Mouse (Mus musculus): Measurements from ENCODE around the gene Igdcc3. TPM values are rescaled to one million over a fixed set of nuclear protein-coding genes. Genes with fewer than 3 reads are reported as not detected.

Gene Igdcc3
- polyA plus RNA-seq, 1 experiment from 2014 or later: 2.4 TPM

DNA sequence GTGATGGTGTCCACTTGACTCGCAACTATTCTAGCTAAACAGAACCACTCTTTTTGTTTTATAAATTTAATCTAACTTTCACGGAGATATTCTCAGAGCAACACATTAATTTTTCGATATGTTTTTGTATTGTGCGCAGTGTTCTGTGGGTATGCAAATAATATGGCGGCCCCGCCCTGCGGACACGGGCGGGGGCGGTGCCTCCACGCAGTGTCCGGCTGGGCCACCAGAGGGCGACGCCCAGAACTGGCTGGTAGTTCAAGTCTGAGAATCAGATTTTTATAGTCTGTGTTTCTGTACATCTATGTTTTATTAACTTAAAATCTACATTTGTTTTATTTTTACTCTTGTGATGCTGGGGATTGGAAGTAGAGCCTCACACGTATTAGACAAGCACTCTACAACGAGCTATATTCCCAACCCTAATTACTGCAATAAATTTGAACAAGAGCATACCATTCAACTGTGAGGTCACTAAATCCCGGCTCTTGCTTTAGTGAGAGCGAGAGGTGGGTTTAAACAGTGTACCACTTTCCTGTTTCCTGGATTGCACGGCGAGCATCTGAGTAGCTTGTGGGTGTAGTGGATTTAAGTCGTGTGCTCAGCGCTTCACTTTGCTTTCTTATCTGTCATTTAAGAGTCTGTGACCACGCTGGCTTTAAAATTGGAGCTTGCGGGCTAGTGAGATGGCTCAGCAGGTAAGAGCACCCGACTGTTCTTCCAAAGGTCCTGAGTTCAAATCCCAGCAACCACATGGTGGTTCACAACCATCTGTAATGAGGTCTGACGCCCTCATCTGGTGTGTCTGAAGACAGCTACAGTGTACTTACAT, 56.0 kb downstream of the Igdcc3 start:
- H3K27ac ChIP-seq: peak overlapping the region; percentile 93
- TF ChIP-seq CTCF (IDR thresholded peaks at IDR 0.05; ENCODE audit: low read depth): peak; percentile 89
- peak overlapping the region; percentile 9; the same call in 1 of the 2 replicates for H3K4me2 ChIP-seq (ENCODE audit: low read length)
- peak; percentile 75 for ATAC-seq (replicated peaks; ENCODE audit: low FRiP score, low read depth)
- no peaks in the 10 kb centered on the region for H3K27me3 ChIP-seq (ENCODE audit: insufficient read depth, low read length)
- WGBS: 11% methylated on average over 26 of the region's 26 CpGs
- peak overlapping the region; percentile 52; the same call in 1 of the 2 replicates for H3K9ac ChIP-seq (ENCODE audit: low read depth, low read length)
- no peaks in the 10 kb centered on the region for H3K9me3 ChIP-seq (replicated peaks; ENCODE audit: low read length)
- H3K4me1 ChIP-seq (replicated peaks; ENCODE audit: insufficient read depth, low read length): peaks cover 20% of the 10 kb centered on the region; the same call in 1 of the 2 replicates
- peak; percentile 94 for DNase-seq (ENCODE audit: low spot score)
- no peak overlapping the region for H3K4me3 ChIP-seq (replicated peaks; ENCODE audit: low read depth, low read length)
- H3K36me3 ChIP-seq (ENCODE audit: insufficient read depth, low read length): no peaks in the 10 kb centered on the region

DNA sequence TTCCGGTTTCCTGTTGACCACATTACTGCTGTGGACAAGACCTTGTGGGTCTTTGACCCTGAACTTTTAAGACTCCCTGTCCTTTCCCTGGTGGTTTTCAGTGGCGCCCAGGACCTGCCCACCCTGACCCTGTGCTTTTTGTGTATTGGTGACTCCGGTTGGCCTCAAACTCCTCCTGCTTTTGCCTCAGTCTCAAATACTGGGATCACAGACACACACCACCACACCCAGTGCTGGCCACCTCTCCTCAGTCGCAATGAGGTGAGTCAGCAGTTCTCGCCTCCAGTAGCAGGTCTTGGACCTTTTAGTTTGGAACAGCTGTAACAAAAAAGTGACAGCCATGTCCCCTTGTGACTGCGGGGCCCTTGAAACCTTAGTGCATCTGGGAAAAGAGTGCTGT, 56.8 kb downstream of the Igdcc3 start:
- no peak for ATAC-seq (replicated peaks; ENCODE audit: low FRiP score, low read depth)
- Histone ChIP-seq H3K4me2 (ENCODE audit: low read length) (no peak overlapping the region), H3K9me3 (replicated peaks; ENCODE audit: low read length) (no peaks in the 10 kb centered on the region), H3K36me3 (ENCODE audit: insufficient read depth, low read length) (no peaks in the 10 kb centered on the region), H3K9ac (ENCODE audit: low read depth, low read length) (no peak overlapping the region), H3K4me3 (replicated peaks; ENCODE audit: low read depth, low read length) (no peak overlapping the region), H3K27ac (no peak overlapping the region), H3K27me3 (ENCODE audit: insufficient read depth, low read length) (no peaks in the 10 kb centered on the region), H3K4me1 (replicated peaks; ENCODE audit: insufficient read depth, low read length) (peaks cover 20% of the 10 kb centered on the region; the same call in 1 of the 2 replicates)
- no peak for DNase-seq (ENCODE audit: low spot score)
- no peak for TF ChIP-seq CTCF (IDR thresholded peaks at IDR 0.05; ENCODE audit: low read depth)
- WGBS: 81% methylated on average over 6 of the region's 6 CpGs

DNA sequence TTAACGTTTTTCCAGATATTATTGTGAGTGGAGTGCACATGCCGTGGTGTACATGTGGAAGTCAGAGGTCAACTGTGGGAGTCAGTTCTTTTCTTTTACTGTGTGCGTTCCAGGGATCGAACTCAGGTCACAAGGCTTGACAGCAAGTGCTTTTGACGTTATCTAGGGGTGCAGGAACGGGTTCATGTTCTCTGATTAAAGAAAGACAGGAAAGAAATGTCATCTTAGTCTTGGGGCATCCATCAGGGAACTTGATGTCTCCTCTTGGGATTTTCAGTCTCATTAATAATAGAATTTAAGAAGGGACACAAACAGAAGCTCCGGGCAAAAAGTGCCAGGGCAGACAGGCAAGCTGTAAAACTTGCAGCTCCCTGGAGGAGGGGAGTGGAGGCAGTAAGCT, 58.7 kb downstream of the Igdcc3 start:
- Histone ChIP-seq H3K4me2 (ENCODE audit: low read length) (no peak overlapping the region), H3K9ac (ENCODE audit: low read depth, low read length) (no peak overlapping the region), H3K9me3 (replicated peaks; ENCODE audit: low read length) (no peaks in the 10 kb centered on the region), H3K4me1 (replicated peaks; ENCODE audit: insufficient read depth, low read length) (peaks cover 14% of the 10 kb centered on the region; the same call in 1 of the 2 replicates), H3K27me3 (ENCODE audit: insufficient read depth, low read length) (no peaks in the 10 kb centered on the region), H3K4me3 (replicated peaks; ENCODE audit: low read depth, low read length) (no peak overlapping the region), H3K36me3 (ENCODE audit: insufficient read depth, low read length) (no peaks in the 10 kb centered on the region), H3K27ac (no peak overlapping the region)
- DNase-seq (ENCODE audit: low spot score) (no peak), ATAC-seq (replicated peaks; ENCODE audit: low FRiP score, low read depth) (no peak)
- WGBS: 14% methylated on average over 7 of the region's 7 CpGs
- no peak for TF ChIP-seq CTCF (IDR thresholded peaks at IDR 0.05; ENCODE audit: low read depth)

DNA sequence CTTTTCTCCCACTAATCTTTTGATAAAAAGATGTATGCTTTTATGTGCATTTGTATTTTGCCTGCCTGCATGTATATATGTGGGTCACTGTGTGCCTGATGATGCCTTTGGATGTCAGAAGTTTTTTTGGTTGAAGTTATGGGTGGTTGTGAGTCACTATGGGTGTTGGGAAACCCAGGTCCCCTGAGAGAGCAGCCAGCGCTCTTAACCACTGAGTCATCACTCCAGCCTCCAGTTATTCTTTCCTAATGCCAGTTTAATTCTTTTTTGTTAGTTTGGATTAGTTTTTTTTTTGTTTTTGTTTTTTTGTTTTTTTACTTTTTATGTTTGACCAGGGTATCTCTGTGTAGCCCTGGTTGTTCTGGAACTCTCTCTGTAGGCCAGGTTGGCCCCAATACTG, 59.6 kb downstream of the Igdcc3 start:
- Histone ChIP-seq H3K4me3 (replicated peaks; ENCODE audit: low read depth, low read length) (no peak overlapping the region), H3K27ac (peak overlapping the region; percentile 42; the same call in 1 of the 2 replicates), H3K27me3 (ENCODE audit: insufficient read depth, low read length) (no peaks in the 10 kb centered on the region), H3K4me2 (ENCODE audit: low read length) (no peak overlapping the region), H3K9me3 (replicated peaks; ENCODE audit: low read length) (no peaks in the 10 kb centered on the region), H3K9ac (ENCODE audit: low read depth, low read length) (no peak overlapping the region), H3K4me1 (replicated peaks; ENCODE audit: insufficient read depth, low read length) (peaks cover 5% of the 10 kb centered on the region; the same call in 1 of the 2 replicates), H3K36me3 (ENCODE audit: insufficient read depth, low read length) (no peaks in the 10 kb centered on the region)
- WGBS: 73% methylated on average over 1 of the region's 1 CpGs
- no peak for TF ChIP-seq CTCF (IDR thresholded peaks at IDR 0.05; ENCODE audit: low read depth)
- DNase-seq (ENCODE audit: low spot score) (no peak), ATAC-seq (replicated peaks; ENCODE audit: low FRiP score, low read depth) (no peak)

DNA sequence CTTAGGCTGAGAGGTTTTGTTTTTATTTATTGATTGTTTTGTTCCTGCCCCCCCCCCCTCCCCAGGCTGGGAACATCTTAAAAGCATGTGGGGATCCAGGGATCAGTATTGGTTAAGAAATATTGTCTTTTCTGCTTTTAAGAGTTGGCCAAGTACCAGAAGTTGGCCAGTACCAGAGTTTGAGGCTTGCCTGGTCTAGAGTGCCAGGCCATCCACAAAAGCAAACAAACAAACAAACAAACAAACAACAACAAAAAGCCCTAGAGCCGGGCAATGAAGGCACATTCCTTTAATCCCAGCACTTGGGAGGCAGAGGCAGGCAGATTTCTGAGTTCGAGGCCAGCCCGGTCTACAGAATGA, 60.0 kb downstream of the Igdcc3 start:
- 39% methylated on average over 3 of the region's 3 CpGs for WGBS
- Histone ChIP-seq H3K9ac (ENCODE audit: low read depth, low read length) (no peak overlapping the region), H3K4me2 (ENCODE audit: low read length) (no peak overlapping the region), H3K9me3 (replicated peaks; ENCODE audit: low read length) (no peaks in the 10 kb centered on the region), H3K27ac (peak overlapping the region; percentile 74; the same call in 1 of the 2 replicates), H3K27me3 (ENCODE audit: insufficient read depth, low read length) (no peaks in the 10 kb centered on the region), H3K36me3 (ENCODE audit: insufficient read depth, low read length) (no peaks in the 10 kb centered on the region), H3K4me3 (replicated peaks; ENCODE audit: low read depth, low read length) (no peak overlapping the region), H3K4me1 (replicated peaks; ENCODE audit: insufficient read depth, low read length) (0 out of 2 replicates have a peak, but pooled peaks cover 1% of the 10 kb centered on the region)
- DNase-seq (ENCODE audit: low spot score) (no peak), ATAC-seq (replicated peaks; ENCODE audit: low FRiP score, low read depth) (no peak)
- no peak for TF ChIP-seq CTCF (IDR thresholded peaks at IDR 0.05; ENCODE audit: low read depth)

DNA sequence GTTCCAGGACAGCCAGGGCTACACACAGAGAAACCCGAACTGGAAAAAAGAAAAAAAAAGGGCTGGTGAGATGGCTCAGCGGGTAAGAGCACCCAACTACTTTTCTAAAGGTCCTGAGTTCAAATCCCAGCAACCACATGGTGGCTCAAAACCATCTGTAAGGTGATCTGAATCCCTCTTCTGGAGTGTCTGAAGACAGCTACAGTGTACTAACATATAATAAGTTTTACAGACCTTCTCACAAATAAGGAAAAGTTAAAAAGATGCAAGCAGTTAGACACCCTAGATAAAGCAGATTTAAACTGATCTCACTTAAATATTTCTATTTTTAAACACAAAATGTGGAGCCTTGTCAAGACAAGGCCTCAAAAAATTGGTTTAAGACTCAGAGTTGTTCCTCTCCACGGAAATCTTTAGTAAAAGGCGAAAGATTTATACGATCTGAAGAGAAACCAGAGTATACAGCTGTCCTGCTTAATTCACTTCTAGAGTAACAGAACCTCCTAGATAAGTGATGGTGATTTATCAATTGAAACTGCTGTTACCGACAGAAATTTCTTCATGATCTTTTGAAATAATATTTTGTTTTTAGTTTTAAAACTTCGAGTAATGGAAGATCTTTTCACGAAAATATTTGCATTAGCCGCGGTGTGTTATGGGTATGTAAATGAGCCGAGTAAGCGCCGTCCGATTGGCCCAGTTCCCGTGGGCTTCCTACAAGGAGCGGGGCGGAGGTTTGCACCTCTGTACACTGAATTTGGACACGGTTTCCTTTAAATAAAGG, 60.6 kb downstream of the Igdcc3 start:
- H3K36me3 ChIP-seq (ENCODE audit: insufficient read depth, low read length): no peaks in the 10 kb centered on the region
- TF ChIP-seq CTCF (IDR thresholded peaks at IDR 0.05; ENCODE audit: low read depth): no peak
- peak overlapping the region; percentile 74 for H3K27ac ChIP-seq
- 1% methylated on average over 18 of the region's 18 CpGs for WGBS
- peak; percentile 80 for ATAC-seq (replicated peaks; ENCODE audit: low FRiP score, low read depth)
- peak overlapping the region; percentile 47; the same call in 1 of the 2 replicates for H3K9ac ChIP-seq (ENCODE audit: low read depth, low read length)
- no peaks in the 10 kb centered on the region for H3K9me3 ChIP-seq (replicated peaks; ENCODE audit: low read length)
- peak overlapping the region; percentile 55 for H3K4me2 ChIP-seq (ENCODE audit: low read length)
- no peaks in the 10 kb centered on the region for H3K27me3 ChIP-seq (ENCODE audit: insufficient read depth, low read length)
- no peaks in the 10 kb centered on the region for H3K4me1 ChIP-seq (replicated peaks; ENCODE audit: insufficient read depth, low read length)
- peak overlapping the region; percentile 29; the same call in 1 of the 2 replicates for H3K4me3 ChIP-seq (replicated peaks; ENCODE audit: low read depth, low read length)
- DNase-seq (ENCODE audit: low spot score): peak; percentile 96
